Mouse (Mus musculus) stomach, postnatal 0 days (tissue): Measurements from ENCODE around the gene Ppp1r3e. TPM values are rescaled to one million over a fixed set of nuclear protein-coding genes. Genes with fewer than 3 reads are reported as not detected.

Source experiments
- ATAC-seq: fragments of 200-750 bp; cut with Nextera tagmentation; 2 replicates; pipeline ENCODE4 v1.8.0; 2017; ENCODE audit not compliant: low FRiP score, low TSS enrichment
- DNase-seq: peaks from one replicate; pipeline ENCODE4 v3.0.0-alpha.2; 2016; ENCODE audit warnings: low spot score
- H3K27ac ChIP-seq: fragments of 300-500 bp; sonication (generic); replicated peaks from 2 replicates; pipeline ENCODE4 v1.5.1; 2014; ENCODE audit warnings: mild to moderate bottlenecking, control low read depth
- H3K27me3 ChIP-seq: fragments of 300-500 bp; sonication (generic); 2 replicates; pipeline ENCODE4 v1.6.1; 2014; ENCODE audit warnings: low read length; ENCODE audit not compliant: control insufficient read depth, insufficient read depth
- H3K36me3 ChIP-seq: fragments of 300-500 bp; sonication (generic); 2 replicates; pipeline ENCODE4 v1.6.1; 2014; ENCODE audit warnings: low read length, mixed read lengths; ENCODE audit not compliant: control insufficient read depth, insufficient read depth
- H3K4me1 ChIP-seq: fragments of 300-500 bp; sonication (generic); replicated peaks from 2 replicates; pipeline ENCODE4 v1.6.1; 2014; ENCODE audit warnings: antibody characterized with exemption; ENCODE audit not compliant: control insufficient read depth, insufficient read depth
- H3K4me2 ChIP-seq: fragments of 300-500 bp; sonication (generic); replicated peaks from 2 replicates; pipeline ENCODE4 v1.6.1; 2014; ENCODE audit warnings: low read depth, mild to moderate bottlenecking, control low read depth, moderate library complexity
- H3K4me3 ChIP-seq: fragments of 300-500 bp; sonication (generic); 2 replicates; pipeline ENCODE4 v1.5.1; 2014; ENCODE audit warnings: low read depth, low read length, control low read depth
- H3K9ac ChIP-seq: fragments of 300-500 bp; sonication (generic); 2 replicates; pipeline ENCODE4 v1.6.1; 2014; ENCODE audit warnings: mild to moderate bottlenecking, low read length, control low read depth, mixed read lengths
- H3K9me3 ChIP-seq: fragments of 300-500 bp; sonication (generic); 2 replicates; pipeline ENCODE4 v1.6.1; 2016; ENCODE audit warnings: low read length; ENCODE audit not compliant: control insufficient read depth
- CTCF ChIP-seq: IDR thresholded peaks from 2 replicates; pipeline ENCODE4 v1.5.1; 2016; ENCODE audit warnings: antibody characterized with exemption, low read depth, mild to moderate bottlenecking, moderate library complexity
- EP300 ChIP-seq: optimal IDR thresholded peaks from 2 replicates; pipeline ENCODE3; 2016; ENCODE audit warnings: antibody characterized with exemption
- WGBS: fragments of 180-500 bp; shearing (Covaris S2); extraction: QIAGEN DNeasy Blood & Tissue Kit; methylation state at CpG from one replicate; pipeline ENCODE4 v1.1.7; 2014; 5-methylcytosine and 5-hydroxymethylcytosine counted together
- polyA plus RNA-seq: library from polyadenylated mRNA; unstranded; fragments of >200 nt; fragmentation: Nextera tagmentation; extraction: Ambion mirVana; gene quantifications from 2 replicates; pipeline ENCODE4 v1.2.1, GENCODE M21; 2015

Gene Ppp1r3e
- polyA plus RNA-seq, 1 experiment from 2014 or later, result 2.2 TPM

DNA sequence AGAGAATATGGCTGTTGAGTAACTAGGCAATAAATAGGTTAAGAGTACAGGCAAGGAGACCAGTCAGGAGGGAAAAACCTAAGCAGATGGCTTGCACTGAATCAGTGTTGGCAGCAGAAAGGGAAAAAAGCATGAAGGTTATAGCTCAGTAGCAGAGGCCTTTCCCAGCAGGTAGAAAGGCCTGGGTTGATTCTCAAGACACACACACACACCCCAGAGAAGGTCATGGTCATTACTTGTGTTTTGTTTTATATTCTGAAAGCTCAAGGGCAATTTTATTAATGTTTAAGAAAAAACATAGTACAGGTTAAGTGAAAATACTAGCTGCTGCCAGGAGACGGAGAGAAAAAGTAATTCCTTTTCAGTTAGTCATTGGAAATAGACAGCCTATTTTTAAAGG is 53.6 kb downstream of the Ppp1r3e start:
- DNase-seq, result no peak
- Histone ChIP-seq H3K9me3 (no peaks in the 10 kb centered on the region), H3K4me1 (no peaks in the 10 kb centered on the region), H3K27ac (no peak overlapping the region), H3K4me2 (no peak overlapping the region), H3K4me3 (no peak overlapping the region), H3K36me3 (no peaks in the 10 kb centered on the region), H3K27me3 (no peaks in the 10 kb centered on the region), H3K9ac (no peak overlapping the region)
- 50% methylated on average over 1 of the region's 1 CpGs for WGBS
- no peak for ATAC-seq
- TF ChIP-seq CTCF, result no peak
- TF ChIP-seq EP300, result no peak

Other genes with a start within 250 kb of the Ppp1r3e start
- not detected in 2 replicates for gene Gm17606, start 236.6 kb downstream of the Ppp1r3e start, polyA plus RNA-seq
- gene Cdh24, start 236.2 kb downstream of the Ppp1r3e start, polyA plus RNA-seq, result 0.63 and 0.68 TPM in 2 replicates
- gene 1700123O20Rik, start 191.3 kb downstream of the Ppp1r3e start, polyA plus RNA-seq, result 60.8 and 61.7 TPM in 2 replicates
- gene Acin1, start 190.6 kb downstream of the Ppp1r3e start, polyA plus RNA-seq, result 37.0 and 46.9 TPM in 2 replicates
- 0.08 and 0.11 TPM in 2 replicates for gene Gm29776, start 178.7 kb downstream of the Ppp1r3e start, polyA plus RNA-seq
- 0.10 TPM in 1 of 2 replicates, not detected in the other for gene Cebpe, start 165.4 kb downstream of the Ppp1r3e start, polyA plus RNA-seq
- 3.1 and 4.2 TPM in 2 replicates for gene Slc7a8, start 95.6 kb downstream of the Ppp1r3e start, polyA plus RNA-seq
- not detected in 2 replicates for gene Rnf212b, start 63.4 kb downstream of the Ppp1r3e start, polyA plus RNA-seq
- 4.5 and 5.0 TPM in 2 replicates for gene Homez, start 6.6 kb downstream of the Ppp1r3e start, polyA plus RNA-seq
- 4.3 and 4.7 TPM in 2 replicates for gene Bcl2l2, start 5.8 kb upstream of the Ppp1r3e start, polyA plus RNA-seq
- 1.2 TPM in 2 replicates for gene Gm20521, start 5.9 kb upstream of the Ppp1r3e start, polyA plus RNA-seq
- gene Pabpn1, start 14.9 kb upstream of the Ppp1r3e start, polyA plus RNA-seq, result 46.4 and 56.2 TPM in 2 replicates
- 15.4 and 20.6 TPM in 2 replicates for gene Slc22a17, start 35.6 kb upstream of the Ppp1r3e start, polyA plus RNA-seq
- gene Efs, start 48.6 kb upstream of the Ppp1r3e start, polyA plus RNA-seq, result 14.1 and 16.8 TPM in 2 replicates
- 0.15 TPM in 1 of 2 replicates, not detected in the other for gene Il25, start 55.1 kb upstream of the Ppp1r3e start, polyA plus RNA-seq
- 3.3 and 4.6 TPM in 2 replicates for gene Cmtm5, start 58.7 kb upstream of the Ppp1r3e start, polyA plus RNA-seq
- gene Myh6, start 89.4 kb upstream of the Ppp1r3e start, polyA plus RNA-seq, result 0.27 and 0.29 TPM in 2 replicates
- not detected in 2 replicates for gene Gm17428, start 99.4 kb upstream of the Ppp1r3e start, polyA plus RNA-seq
- 1.4 and 2.4 TPM in 2 replicates for gene Myh7, start 117.1 kb upstream of the Ppp1r3e start, polyA plus RNA-seq
- 54.4 and 55.2 TPM in 2 replicates for gene Ngdn, start 137.9 kb upstream of the Ppp1r3e start, polyA plus RNA-seq
- gene Zfhx2, start 214.8 kb upstream of the Ppp1r3e start, polyA plus RNA-seq, result 1.0 and 1.3 TPM in 2 replicates
- 11.5 and 11.8 TPM in 2 replicates for gene Thtpa, start 217.2 kb upstream of the Ppp1r3e start, polyA plus RNA-seq
- 26.4 and 31.0 TPM in 2 replicates for gene Ap1g2, start 229.0 kb upstream of the Ppp1r3e start, polyA plus RNA-seq
- gene Jph4, start 239.4 kb upstream of the Ppp1r3e start, polyA plus RNA-seq, result 0.82 and 1.0 TPM in 2 replicates